Mouse (Mus musculus) MEL (cell line): ENCODE measurements around the gene Aspdh. TPM values are rescaled to one million over a fixed set of nuclear protein-coding genes. Genes with fewer than 3 reads are reported as not detected.

Experiments
- DNase-seq: peaks from one replicate; pipeline ENCODE4 v3.0.0; 2011; ENCODE audit warnings: low read depth, low spot score
- H3K27ac ChIP-seq: 2 replicates; pipeline ENCODE4 v1.5.1; 2012; ENCODE audit warnings: low read depth, mild to moderate bottlenecking, control low read depth, low read length, moderate library complexity; ENCODE audit not compliant: control insufficient read depth
- H3K27me3 ChIP-seq, 2 experiments: fragments of 150-350 bp in 1 of 2; sonication (generic) in 1 of 2; 2 replicates each; pipeline ENCODE4 v1.6.1; 2012; ENCODE audit warnings: low read length in 2 of 2, mild to moderate bottlenecking in 2 of 2, improper control_type of control experiment in 1 of 2, moderate library complexity in 1 of 2; ENCODE audit not compliant: insufficient read depth in 2 of 2, control insufficient read depth in 1 of 2
- H3K36me3 ChIP-seq, 2 experiments: 2 replicates each; pipeline ENCODE4 v1.6.1; 2012 to 2014; ENCODE audit warnings: low read length in 2 of 2, improper control_type of control experiment in 1 of 2, inconsistent platforms in 1 of 2, mild to moderate bottlenecking in 1 of 2; ENCODE audit not compliant: insufficient read depth in 2 of 2, control insufficient read depth in 1 of 2
- H3K4me1 ChIP-seq, 2 experiments: fragments of 150-350 bp in 1 of 2; sonication (generic) in 1 of 2; 2 replicates each; pipeline ENCODE4 v1.6.1; 2012; ENCODE audit warnings: low read length in 2 of 2, improper control_type of control experiment in 1 of 2, mild to moderate bottlenecking in 1 of 2; ENCODE audit not compliant: insufficient read depth in 2 of 2, control insufficient read depth in 1 of 2
- H3K4me3 ChIP-seq, 2 experiments: fragments of 150-350 bp in 1 of 2; sonication (generic) in 1 of 2; 2 replicates each; pipeline ENCODE4 v1.5.1; 2012; ENCODE audit warnings: low read depth in 2 of 2, low read length in 2 of 2, mild to moderate bottlenecking in 2 of 2, moderate library complexity in 2 of 2, control low read depth in 1 of 2, improper control_type of control experiment in 1 of 2; ENCODE audit not compliant: control insufficient read depth in 1 of 2, insufficient read depth in 1 of 2
- H3K79me2 ChIP-seq: 2 replicates; pipeline ENCODE4 v1.6.1; 2012; ENCODE audit warnings: mild to moderate bottlenecking, low read length, moderate library complexity; ENCODE audit not compliant: control insufficient read depth, poor library complexity, insufficient read depth
- H3K9ac ChIP-seq: 2 replicates; pipeline ENCODE4 v1.6.1; 2012; ENCODE audit warnings: low read depth, mild to moderate bottlenecking, control low read depth, low read length, moderate library complexity; ENCODE audit not compliant: control insufficient read depth, poor library complexity, severe bottlenecking
- H3K9me3 ChIP-seq: fragments of 150-350 bp; sonication (generic); replicated peaks from 2 replicates; pipeline ENCODE4 v1.6.1; 2012; ENCODE audit warnings: mild to moderate bottlenecking, low read length, improper control_type of control experiment, moderate library complexity; ENCODE audit not compliant: insufficient read depth
- BHLHE40 ChIP-seq: IDR thresholded peaks from 2 replicates; pipeline ENCODE4 v1.6.1; 2012; ENCODE audit warnings: low read depth, mild to moderate bottlenecking, inconsistent platforms, low read length, improper control_type of control experiment, borderline replicate concordance
- CHD2 ChIP-seq: IDR thresholded peaks from 2 replicates; pipeline ENCODE4 v1.6.1; 2011; ENCODE audit warnings: low read length, improper control_type of control experiment
- EP300 ChIP-seq, 2 experiments: IDR thresholded peaks; 2 replicates each; pipeline ENCODE4 v1.6.1; 2011; ENCODE audit warnings: improper control_type of control experiment in 2 of 2, low read length in 2 of 2, low read depth in 1 of 2, mild to moderate bottlenecking in 1 of 2
- JUND ChIP-seq: IDR thresholded peaks from 2 replicates; pipeline ENCODE4 v1.6.1; 2011; ENCODE audit warnings: low read depth, mild to moderate bottlenecking, improper control_type of control experiment, low read length
- MAX ChIP-seq: IDR thresholded peaks from 2 replicates; pipeline ENCODE4 v1.6.1; 2011; ENCODE audit warnings: low read length, improper control_type of control experiment
- MAZ ChIP-seq: IDR thresholded peaks from 2 replicates; pipeline ENCODE4 v1.6.1; 2012; ENCODE audit warnings: low read depth, mild to moderate bottlenecking, inconsistent platforms, low read length, improper control_type of control experiment
- MYB ChIP-seq: IDR thresholded peaks from 2 replicates; pipeline ENCODE4 v1.6.1; 2011; ENCODE audit warnings: mild to moderate bottlenecking, low read depth, low read length, improper control_type of control experiment
- POLR2A ChIP-seq, 2 experiments: IDR thresholded peaks; 2 replicates each; pipeline ENCODE4 v1.6.1; 2011 to 2012; ENCODE audit warnings: low read length in 2 of 2, mild to moderate bottlenecking in 2 of 2, control low read depth in 1 of 2, improper control_type of control experiment in 1 of 2, low read depth in 1 of 2, moderate library complexity in 1 of 2; ENCODE audit not compliant: control insufficient read depth in 1 of 2, insufficient read depth in 1 of 2, poor library complexity in 1 of 2
- POLR2AphosphoS2 ChIP-seq: IDR thresholded peaks from 2 replicates; pipeline ENCODE4 v1.6.1; 2011; ENCODE audit warnings: low read length, improper control_type of control experiment
- POLR2AphosphoS5 ChIP-seq: IDR thresholded peaks from 2 replicates; pipeline ENCODE4 v1.6.1; 2012; ENCODE audit warnings: low read depth, borderline replicate concordance, mild to moderate bottlenecking, inconsistent platforms, low read length, moderate library complexity, mixed read lengths
- SMC3 ChIP-seq: IDR thresholded peaks from 2 replicates; pipeline ENCODE4 v1.6.1; 2011; ENCODE audit warnings: low read depth, low read length, improper control_type of control experiment
- TAL1 ChIP-seq: IDR thresholded peaks from 2 replicates; pipeline ENCODE4 v1.6.1; 2012; ENCODE audit warnings: mild to moderate bottlenecking, inconsistent platforms, low read length, moderate library complexity, mixed read lengths
- USF2 ChIP-seq, 2 experiments: IDR thresholded peaks; 2 replicates each; pipeline ENCODE4 v1.6.1; 2011 to 2012; ENCODE audit warnings: improper control_type of control experiment in 2 of 2, low read length in 2 of 2, borderline replicate concordance in 1 of 2, inconsistent platforms in 1 of 2, low read depth in 1 of 2, mild to moderate bottlenecking in 1 of 2; ENCODE audit not compliant: insufficient read depth in 1 of 2
- ZC3H11A ChIP-seq: IDR thresholded peaks from 2 replicates; pipeline ENCODE4 v1.6.1; 2012; ENCODE audit warnings: low read depth, mild to moderate bottlenecking, inconsistent platforms, low read length, improper control_type of control experiment
- polyA plus RNA-seq, 2 experiments: library from polyadenylated mRNA; stranded (reverse) in 1 of 2; unstranded in 1 of 2; fragments of >175 nt in 1 of 2; fragments of >200 nt in 1 of 2; gene quantifications; 2 replicates each; pipeline versions ENCODE4 v1.2.1 to v1.2.4; 2012; ENCODE audit warnings: low replicate concordance in 2 of 2, low read depth in 1 of 2; ENCODE audit not compliant: insufficient read length in 2 of 2, insufficient read depth in 1 of 2, missing spikeins in 1 of 2
- total RNA-seq: library from RNA; depleted of rRNA; stranded (reverse); fragments of 300-350 nt; gene quantifications from 2 replicates; pipeline ENCODE4 v1.2.3, GENCODE M21; 2012

Aspdh gene
- total and polyA plus RNA-seq, 3 experiments, result 0.89 TPM; not detected in 2

DNA sequence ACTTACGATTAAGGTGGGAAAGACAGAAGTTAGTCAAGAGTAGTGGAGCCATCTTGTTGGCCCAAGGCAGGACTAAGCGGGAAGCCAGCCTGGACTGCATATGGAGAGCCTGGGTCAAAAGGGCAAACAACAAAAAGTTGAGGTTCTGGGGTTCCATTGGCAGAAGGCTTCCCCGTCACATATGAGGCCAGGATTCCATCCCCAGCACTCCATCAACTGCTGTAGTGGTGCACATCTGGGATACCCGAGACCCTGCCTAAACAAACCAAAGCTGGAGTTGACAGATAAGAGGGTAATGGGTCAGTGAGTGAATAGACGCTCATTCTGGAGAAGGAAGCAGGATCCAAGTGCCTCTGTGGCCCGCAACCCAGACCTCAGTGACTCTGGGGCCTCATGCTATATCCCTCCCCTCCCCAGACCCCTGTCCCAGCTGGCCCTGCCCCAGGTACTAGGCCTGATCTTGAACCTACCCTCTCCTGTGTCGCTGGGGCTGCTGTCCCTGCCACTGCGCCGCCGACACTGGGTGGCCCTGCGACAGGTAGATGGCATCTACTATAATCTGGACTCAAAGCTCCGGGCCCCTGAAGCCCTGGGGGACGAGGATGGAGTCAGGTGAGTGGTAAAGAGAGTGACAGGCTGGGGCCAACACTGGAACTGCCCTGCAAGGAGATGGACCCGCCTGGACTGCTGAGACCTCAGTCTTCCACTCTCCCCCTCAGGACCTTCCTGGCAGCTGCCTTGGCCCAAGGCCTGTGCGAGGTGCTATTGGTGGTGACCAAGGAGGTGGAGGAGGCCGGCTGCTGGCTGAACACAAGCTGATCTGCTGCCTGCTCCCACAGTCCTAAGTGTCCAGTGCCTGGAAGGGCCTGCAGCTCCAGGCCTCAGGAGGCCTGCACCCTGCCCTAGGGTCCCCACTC is 5.8 kb downstream of the Aspdh start:
- TF ChIP-seq ZC3H11A (no peak), JUND (no peak), MAX (no peak), TAL1 (peak; percentile 51), USF2 (IDR thresholded peaks at IDR 0.05; ENCODE audit: borderline replicate concordance in 1 of 2, insufficient read depth in 1 of 2, low read depth in 1 of 2, low read length in 2 of 2) (no peak)
- no peak for DNase-seq
- Histone ChIP-seq H3K79me2 (peaks cover 3% of the 10 kb centered on the region), H3K9me3 (no peaks in the 10 kb centered on the region), H3K27me3 (no peaks in the 10 kb centered on the region), H3K9ac (no peak overlapping the region), H3K4me3 (no peak overlapping the region), H3K36me3 (no peaks in the 10 kb centered on the region), H3K27ac (no peak overlapping the region), H3K4me1 (peaks cover 0 to 10% of the 10 kb centered on the region in 2 experiments; a peak in 2 of 4 replicates)

DNA sequence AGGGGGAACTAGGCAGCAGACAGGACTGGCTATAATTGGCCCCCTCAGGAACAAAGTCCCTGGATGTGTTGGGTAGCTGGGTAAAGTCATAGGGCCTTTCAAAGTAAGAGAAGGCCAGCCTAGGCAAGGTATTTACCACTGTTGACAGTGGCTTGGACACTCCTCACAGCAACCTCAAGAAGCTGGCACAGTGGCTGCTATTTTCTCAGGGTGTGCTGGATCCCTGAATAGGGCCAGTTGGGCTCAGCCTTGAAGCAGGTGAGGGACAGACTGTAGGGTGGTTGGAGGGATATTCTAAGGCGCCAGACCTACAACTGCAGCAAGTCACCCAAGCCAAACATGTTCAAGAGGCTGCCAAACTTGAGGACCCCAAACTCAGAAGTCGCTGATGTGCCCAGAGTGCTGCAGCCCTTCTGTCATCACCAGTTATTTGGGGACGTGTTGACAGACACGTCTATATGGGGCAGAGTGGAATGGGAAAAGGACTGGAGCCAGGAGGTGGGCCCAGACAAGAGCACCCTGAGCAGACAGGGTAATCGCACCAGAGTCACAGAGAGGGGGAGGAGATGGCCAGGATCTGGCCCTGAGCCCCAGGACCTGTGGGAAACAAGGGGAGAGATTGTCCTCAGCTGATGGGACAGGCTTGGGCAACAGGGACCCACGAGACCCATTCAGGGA is 6.8 kb downstream of the Aspdh start:
- H3K9ac ChIP-seq, result no peak overlapping the region
- peaks cover 3% of the 10 kb centered on the region for H3K79me2 ChIP-seq
- DNase-seq, result no peak
- no peak for TF ChIP-seq MYB
- no peak for TF ChIP-seq MAZ
- TF ChIP-seq POLR2AphosphoS2, result 0 out of 2 replicates have a peak, but pooled peaks have one; percentile 56
- TF ChIP-seq CHD2, result no peak
- no peak for TF ChIP-seq ZC3H11A
- TF ChIP-seq POLR2A (IDR thresholded peaks at IDR 0.05; ENCODE audit: control insufficient read depth in 1 of 2, insufficient read depth in 1 of 2, low read depth in 1 of 2, low read length in 2 of 2, poor library complexity in 1 of 2), result peak in 1 of 2 experiments; percentile 33; a peak in 1 of 4 replicates
- TF ChIP-seq USF2 (IDR thresholded peaks at IDR 0.05; ENCODE audit: borderline replicate concordance in 1 of 2, insufficient read depth in 1 of 2, low read depth in 1 of 2, low read length in 2 of 2), result no peak
- no peak overlapping the region for H3K27ac ChIP-seq
- no peaks in the 10 kb centered on the region for H3K36me3 ChIP-seq
- peaks cover 0 to 10% of the 10 kb centered on the region in 2 experiments; a peak in 2 of 4 replicates for H3K4me1 ChIP-seq
- H3K4me3 ChIP-seq, result no peak overlapping the region
- 0 out of 4 replicates have a peak, but pooled peaks cover 0 to 2% of the 10 kb centered on the region in 2 experiments for H3K27me3 ChIP-seq
- no peaks in the 10 kb centered on the region for H3K9me3 ChIP-seq

DNA sequence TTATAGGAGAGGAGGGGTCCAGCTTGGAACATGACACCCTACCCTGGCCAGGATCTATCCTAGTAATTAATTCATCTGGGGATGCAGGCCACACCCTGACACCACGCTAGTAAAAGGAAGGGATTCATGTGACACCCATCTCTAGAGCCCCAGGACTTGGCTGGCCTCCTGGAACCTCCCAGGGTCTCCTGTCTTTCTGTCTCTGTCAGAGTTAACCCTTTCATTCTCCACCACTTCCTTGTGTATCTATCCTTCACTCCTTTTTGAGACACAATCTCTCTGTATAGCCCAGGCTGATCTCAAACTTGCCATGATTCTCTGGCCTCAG is 7.3 kb downstream of the Aspdh start:
- Histone ChIP-seq H3K36me3 (no peaks in the 10 kb centered on the region), H3K27ac (no peak overlapping the region), H3K4me1 (peaks cover 0 to 10% of the 10 kb centered on the region in 2 experiments; a peak in 2 of 4 replicates), H3K27me3 (0 out of 4 replicates have a peak, but pooled peaks cover 0 to 2% of the 10 kb centered on the region in 2 experiments), H3K9me3 (no peaks in the 10 kb centered on the region), H3K9ac (no peak overlapping the region), H3K4me3 (no peak overlapping the region), H3K79me2 (peaks cover 3% of the 10 kb centered on the region)
- no peak for TF ChIP-seq POLR2AphosphoS5
- no peak for TF ChIP-seq ZC3H11A
- no peak for TF ChIP-seq BHLHE40
- TF ChIP-seq EP300 (IDR thresholded peaks at IDR 0.05; ENCODE audit: low read depth in 1 of 2, low read length in 2 of 2), result no peak
- TF ChIP-seq SMC3, result no peak
- DNase-seq, result peak; percentile 19
